Mouse (Mus musculus) NIH3T3 (cell line): ENCODE results near the gene Amn.

Experiments
- DNase-seq: peaks from one replicate; pipeline ENCODE4 v3.0.0-alpha.2; 2012; ENCODE audit warnings: low read depth

The Amn gene

DNA sequence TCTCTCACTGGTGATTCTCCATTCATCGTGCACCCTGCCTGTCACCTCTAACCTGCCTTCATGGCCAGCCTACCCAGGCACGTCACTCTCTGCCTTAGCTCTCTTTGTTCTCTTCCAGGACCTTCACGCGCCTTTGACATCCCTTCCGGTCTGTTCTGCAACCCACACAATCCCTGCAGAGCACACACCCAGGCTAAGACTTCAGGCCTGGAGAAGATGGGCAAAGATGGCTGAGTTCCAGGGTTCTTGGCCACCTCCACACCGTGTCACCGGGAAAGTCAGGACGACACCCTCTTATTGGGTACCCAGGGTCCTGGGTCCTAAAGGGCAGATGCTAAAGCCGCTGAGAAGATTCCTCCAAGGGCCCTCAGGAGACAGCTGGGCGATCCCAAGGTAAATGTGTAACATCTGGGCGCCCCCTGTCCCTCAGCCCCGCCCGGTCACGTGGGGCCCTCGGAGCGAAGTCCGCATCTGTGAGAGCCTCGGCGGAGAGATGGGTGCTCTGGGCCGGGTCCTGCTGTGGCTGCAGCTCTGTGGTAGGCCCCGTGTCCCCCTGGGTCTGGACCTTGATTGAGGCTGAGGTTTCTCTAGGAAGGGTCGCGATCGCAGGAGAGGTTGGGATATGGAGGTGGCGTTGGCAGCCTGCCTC is at the start of gene Amn:
Gene Amn, plus strand, starts transcription at position 467 of the 649 bp plus-strand sequence.
- DNase-seq: no peak

GRCm38 (mm10) chr12:111225197-111225780 is 45.6 kb upstream of the Amn start:
- no peak for DNase-seq

- no peak for DNase-seq
Measured at GRCm38 (mm10) chr12:111227410-111227809, 43.5 kb upstream of the Amn start.

- no peak for DNase-seq
Measured at GRCm38 (mm10) chr12:111228488-111228887, 42.4 kb upstream of the Amn start.

GRCm38 (mm10) chr12:111230793-111231192 is 40.1 kb upstream of the Amn start:
- no peak for DNase-seq

DNA sequence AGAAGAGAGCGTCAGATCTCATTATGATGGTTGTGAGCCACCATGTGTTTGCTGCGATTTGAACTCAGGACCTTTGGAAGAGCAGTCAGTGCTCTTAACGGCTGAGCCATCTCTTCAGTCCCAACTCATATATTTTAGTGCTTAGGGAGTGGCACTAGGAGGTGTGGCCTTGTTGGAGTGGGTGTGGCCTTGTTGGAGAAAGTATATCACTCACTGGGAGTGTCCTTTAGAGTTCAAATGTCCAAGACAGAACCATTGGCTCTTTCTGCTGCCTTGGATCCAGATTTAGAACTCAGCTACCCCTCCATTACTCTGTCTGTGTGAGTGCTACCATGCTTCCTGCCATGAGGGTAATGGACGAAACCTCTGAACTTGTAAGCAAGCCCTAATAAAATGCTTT is 37.1 kb upstream of the Amn start:
- DNase-seq: no peak

GRCm38 (mm10) chr12:111234383-111234782 is 36.5 kb upstream of the Amn start:
- no peak for DNase-seq

DNA sequence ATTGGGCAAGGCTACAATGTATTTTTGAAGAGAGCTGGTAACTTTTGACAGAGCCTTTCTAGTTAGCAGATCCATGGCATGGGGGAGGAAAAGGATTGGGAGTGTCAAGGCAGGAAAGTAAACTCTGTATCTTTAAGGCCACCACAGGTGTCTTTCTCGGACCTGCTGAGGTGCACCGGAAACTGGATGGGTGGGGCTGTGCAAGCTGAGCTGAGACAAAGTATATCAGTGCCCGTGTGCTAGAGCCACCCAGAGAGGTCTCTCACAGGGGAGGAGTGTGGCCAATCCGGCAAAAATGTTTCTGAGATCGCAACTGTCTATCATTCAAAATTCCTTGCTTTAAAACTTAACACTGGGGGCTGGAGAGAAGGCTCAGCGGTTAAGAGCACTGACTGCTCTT is 35.3 kb upstream of the Amn start:
- DNase-seq: no peak

GRCm38 (mm10) chr12:111237611-111238188 is 33.2 kb upstream of the Amn start:
- no peak for DNase-seq

GRCm38 (mm10) chr12:111238345-111238744 is 32.5 kb upstream of the Amn start:
- DNase-seq: no peak

DNA sequence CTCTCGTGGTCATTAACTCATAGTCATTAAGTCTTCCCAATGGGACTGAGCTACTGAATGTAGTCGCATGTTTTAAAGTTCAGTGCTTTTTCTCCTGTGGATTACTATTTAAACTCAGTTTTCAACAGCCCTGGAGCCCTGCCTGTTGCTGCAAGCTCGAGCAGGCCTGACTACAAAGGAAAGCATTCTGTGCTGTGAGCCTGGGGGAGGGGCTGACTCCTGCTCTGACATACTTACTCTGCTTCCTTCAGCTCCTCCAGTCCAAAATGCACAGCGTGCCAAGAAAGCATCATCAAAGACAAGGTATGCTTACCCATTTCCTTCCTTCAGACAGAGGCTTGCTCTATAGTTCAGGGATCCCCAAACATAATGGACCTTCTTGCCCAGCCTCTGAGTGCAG is 32.1 kb upstream of the Amn start:
- peak; percentile 64 for DNase-seq

GRCm38 (mm10) chr12:111239930-111240329 is 31.0 kb upstream of the Amn start:
- no peak for DNase-seq

DNA sequence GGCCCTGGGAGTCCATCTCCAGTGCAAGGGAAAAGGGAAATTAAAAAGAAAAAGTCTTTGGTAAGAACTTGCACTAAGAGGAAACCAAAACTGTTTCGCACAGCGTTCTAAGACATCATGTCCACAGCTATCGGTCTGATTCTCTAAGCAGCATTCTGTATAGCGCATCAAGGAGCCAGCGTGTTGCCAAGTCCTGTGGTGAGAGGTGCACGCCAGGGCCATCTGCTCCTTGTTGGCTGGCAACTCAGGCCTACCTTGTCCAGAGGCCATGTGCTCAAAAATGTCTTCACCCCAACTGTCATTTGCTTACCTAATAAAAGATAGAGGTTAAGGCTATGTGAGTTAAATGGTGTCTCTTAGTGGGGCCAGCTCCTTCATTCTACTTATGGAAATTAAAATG is 29.0 kb upstream of the Amn start:
- DNase-seq: no peak

GRCm38 (mm10) chr12:111242346-111242745 is 28.5 kb upstream of the Amn start:
- DNase-seq: no peak

DNA sequence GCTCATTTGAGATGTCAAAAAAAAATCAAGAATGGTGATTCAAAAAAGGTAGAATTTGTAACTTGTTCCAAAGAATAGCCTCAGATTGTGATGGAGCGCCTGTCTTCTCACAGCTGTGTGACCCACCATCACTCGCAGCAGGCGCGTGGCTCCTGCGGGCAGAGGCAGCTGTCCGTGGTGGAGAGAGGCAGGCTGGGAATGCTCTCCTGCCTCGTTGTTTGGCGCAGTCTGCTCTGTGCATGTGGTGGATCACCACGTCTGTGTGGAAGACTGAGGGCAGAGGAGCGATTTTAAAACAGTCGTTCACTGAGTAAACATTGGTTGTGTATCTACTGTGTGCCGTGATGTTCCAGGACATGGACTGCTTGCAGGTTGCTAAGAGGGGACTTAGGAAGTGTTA is 27.2 kb upstream of the Amn start:
- DNase-seq: no peak

DNA sequence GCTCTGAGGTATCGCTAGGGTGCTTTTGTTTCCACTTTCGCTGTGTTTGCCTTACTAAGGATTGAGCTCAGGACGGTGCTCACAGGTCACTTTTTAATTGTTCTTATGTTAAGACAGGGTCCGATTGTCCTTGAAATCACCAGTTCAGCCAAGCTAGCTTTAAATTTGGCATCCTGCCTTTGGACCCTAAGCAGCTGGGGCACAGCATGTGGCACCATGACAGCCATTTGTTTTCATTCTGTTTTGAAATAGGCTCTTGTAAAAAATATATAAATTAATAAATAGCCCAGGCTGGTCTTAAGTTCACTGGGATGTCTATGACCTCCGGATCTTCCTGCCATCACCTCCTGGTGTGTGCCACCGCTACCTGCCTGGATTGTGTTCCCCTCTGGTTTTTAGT is 25.8 kb upstream of the Amn start:
- no peak for DNase-seq

DNA sequence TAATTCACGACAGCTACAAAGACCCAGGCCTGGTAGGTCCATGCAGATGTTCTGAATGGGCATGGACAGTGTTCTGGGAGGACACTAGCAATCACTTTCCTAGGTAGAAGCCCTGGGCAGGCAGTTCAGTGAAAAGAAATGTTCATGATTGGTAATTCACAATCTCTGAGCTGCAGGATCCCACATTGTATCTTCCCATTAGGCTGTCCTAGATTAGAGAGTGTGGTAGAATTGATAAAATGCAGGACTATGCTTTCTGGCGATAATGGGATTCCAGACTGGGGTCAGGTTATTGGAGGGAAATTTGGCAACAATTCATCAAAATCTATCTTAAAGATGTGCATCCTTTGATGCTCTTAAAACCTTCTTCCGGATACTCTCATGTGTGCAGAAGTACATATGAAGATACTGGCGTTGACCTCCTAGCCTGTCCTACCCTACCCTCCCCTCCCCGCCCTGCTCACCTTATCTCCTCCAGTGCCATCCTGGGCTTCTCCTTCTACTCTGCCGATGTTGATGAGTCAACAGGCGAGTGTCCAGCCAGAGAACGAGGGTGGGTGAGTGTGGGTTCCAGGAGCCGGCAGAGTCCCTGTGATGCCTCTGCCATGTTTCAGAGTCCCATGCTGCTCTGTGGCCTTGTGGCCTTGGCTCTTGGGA is 24.0 kb upstream of the Amn start:
- no peak for DNase-seq

GRCm38 (mm10) chr12:111249095-111249494 is 21.8 kb upstream of the Amn start:
- DNase-seq: peak; percentile 46

DNA sequence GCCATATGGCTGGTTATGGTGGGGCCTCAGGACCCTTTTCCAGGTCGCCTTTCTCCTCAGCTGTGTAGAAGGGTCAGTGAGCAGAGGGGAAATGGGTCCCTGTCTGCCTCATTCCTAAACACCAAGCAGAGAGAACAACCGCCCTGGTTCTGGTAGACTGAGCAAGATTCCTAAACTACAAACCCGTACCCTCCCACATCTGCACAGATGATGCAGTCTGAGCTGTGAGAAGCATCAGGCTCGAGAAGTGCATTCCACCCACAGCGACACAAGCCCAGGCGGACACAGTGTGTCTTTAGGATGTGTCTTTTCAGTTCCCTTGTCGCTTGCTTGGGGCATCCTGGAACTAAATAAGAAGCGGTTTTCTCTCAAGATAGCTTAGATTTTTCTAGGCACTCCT is 20.8 kb upstream of the Amn start:
- DNase-seq: no peak

- DNase-seq: no peak
Measured at GRCm38 (mm10) chr12:111251227-111251626, 19.7 kb upstream of the Amn start.

DNA sequence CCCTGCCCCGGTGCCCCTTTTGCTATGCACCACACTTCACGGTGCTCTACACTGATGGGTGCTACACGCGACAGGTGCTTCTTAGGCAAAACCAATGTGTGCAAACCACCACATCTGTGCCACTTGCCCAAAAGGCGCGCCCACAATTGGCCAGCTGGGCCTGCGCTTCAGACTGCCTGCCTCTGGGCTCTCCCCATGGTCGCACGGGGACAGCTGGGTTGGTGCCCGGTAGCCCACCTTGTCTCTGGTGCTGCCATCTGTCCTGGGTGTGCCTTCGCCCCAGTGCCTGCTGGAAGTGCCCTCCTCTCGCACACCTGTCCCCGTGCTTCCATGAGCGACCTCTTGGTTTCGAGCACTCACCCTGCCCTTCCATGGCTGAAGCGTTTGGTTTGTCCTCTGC is 7.2 kb upstream of the Amn start:
- no peak for DNase-seq

- DNase-seq: no peak
Measured at GRCm38 (mm10) chr12:111265212-111265611, 5.7 kb upstream of the Amn start.

GRCm38 (mm10) chr12:111266592-111266991 is 4.3 kb upstream of the Amn start:
- DNase-seq: no peak
